Mouse (Mus musculus): ENCODE data around the gene Itih5.

Gene Itih5

DNA sequence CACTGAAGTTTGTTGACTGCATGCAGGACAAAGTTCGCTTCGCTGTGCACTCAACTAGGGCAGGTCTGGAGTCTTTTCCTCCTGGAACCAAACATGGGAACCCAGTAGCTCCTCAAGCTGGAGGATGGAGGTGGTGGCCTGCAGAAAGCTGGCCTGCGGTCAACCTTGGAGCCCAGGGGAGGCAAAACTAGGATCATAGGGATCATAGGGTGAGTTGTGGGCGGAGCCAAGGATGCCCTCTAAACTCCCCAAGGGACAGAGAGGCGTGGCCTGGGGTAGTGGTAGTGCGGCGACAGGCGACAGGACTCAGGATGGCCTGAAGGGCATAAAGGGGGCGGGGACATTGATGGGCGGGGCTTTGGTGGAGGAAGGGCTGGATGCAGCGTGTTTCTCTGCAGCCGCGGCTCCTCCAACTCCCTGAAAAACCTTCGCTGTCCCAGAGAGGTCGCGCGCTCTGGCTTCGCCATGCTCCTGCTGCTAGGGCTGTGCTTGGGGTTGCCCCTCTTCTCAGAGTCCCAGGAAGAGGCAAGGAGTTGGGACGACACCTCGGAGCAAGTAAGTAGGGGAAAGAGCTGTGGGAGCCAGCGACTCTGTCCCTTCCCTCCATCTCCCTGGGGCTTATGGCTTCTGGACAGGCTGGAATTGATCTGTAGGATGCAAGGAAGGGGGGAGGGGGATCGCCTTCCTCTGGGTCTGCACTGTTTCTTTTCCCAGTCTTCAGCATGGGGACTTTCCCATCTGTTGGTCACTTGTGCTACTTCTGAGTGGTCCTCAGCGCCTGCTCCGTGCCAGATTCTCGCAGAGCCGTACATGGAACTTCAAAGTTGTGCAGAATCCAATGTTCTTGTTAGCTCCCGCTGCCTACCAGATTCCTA, at the start of gene Itih5:
Gene Itih5, plus strand, starts transcription at position 371 of the 875 bp plus-strand sequence.
- peak; percentile 70 for DNase-seq (ENCODE audit: low read depth, low spot score)

DNA sequence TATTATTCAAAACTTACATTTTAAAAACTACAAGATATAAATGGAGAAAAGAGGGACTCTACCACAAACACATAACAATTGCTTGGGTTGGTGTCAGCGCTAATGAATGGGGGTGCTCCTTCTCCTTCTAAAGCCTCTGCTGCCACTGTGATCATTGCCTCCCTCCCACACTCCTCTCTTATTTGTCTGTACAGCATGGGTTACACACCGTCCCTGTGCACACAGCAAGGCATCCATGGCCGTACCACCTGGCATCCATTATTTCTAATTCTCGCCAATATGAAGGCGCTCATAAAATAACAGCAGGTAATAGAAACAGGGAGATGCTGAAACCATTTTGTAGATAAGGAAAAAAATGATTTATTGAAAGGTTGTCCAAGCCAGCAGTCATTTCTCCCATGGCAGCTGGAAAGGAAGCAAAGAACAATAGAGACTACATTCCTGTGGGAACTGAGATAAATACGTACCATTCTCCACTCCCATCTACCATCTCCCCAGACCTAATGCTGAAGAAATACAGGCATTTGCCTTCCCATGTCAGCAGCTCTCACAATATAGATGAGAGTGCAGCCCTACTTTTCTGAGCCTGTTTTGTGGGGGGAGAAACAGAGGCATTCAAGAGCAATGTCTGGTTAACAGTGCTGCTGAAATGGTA, 44.7 kb upstream of the Itih5 start:
- DNase-seq (ENCODE audit: low read depth, low spot score) = no peak

DNA sequence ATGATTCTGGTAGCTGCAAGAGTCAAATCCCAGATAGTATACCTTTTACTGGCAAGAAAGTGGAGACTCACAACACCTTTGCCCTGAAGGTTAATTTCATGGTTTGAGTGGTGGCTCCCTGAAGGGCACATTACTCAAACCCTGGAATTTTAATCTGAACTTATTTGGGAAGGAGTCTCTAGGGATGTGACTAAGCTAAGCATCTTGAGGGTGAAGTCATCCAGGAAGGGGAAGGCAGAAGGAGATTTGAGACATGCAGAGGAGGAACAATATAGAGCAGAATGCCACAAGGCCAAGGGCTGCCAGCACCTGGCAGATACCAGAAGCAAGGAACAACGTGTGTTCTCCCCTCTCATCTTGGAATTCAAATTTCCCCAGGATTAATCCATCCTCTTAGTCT, 34.6 kb upstream of the Itih5 start:
- DNase-seq (ENCODE audit: low read depth, low spot score) = no peak

DNA sequence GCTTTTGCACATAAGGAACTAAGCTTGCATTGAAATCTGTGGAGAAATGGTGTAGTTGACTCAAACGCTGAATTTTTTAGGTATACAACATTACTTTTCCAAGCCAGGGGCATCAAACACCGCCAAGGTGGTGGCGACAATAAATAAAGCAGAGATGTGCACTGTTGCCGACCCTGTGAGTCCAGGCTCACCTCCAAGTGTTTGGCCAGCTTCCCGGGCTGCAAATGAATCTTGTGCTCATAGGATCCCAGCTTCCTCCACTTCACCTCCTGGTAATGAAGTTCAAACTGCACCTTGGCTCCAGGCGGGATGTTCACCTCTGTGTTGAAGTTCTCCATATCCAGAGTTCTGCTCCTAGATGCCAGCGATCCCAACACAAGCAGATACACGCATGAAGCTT, 34.1 kb upstream of the Itih5 start:
- DNase-seq (ENCODE audit: low read depth, low spot score) = no peak

DNA sequence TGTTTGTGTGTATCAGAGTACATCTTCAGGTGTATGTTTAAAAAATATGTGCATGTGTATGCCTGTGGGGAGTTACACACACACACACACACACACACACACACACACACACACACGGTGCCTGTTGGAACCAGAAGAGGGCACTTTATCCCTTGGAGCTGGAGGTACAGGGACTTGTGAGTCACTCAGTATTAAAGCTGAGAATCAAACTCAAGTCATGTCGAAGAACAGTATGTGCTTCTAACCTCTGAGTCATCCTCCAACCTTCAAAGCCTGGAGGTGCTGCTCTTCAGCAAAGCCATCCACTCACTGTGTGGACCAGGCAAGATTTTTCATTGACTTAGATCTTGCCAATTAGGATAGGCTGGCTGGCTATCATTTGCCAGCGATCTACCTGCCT, 31.5 kb upstream of the Itih5 start:
- DNase-seq (ENCODE audit: low read depth, low spot score) = no peak

DNA sequence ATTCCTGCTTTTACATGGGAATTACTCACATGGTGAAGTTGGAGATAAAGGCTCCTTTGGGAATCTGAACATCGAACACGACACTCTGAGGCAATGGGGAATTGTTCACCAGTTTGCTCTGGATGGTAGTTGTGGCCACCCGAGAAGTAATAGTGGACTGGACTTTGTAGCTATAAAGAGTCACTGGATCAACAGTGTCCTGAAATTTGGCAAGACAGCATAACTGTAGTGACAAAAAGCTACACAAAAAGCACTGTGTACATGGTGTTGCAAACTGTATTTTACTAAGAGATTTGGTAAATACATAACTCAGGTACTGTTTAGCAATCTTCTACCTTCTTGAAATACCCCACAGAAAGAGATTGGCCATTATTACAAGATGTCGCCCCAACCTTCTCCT, 27.2 kb upstream of the Itih5 start:
- DNase-seq (ENCODE audit: low read depth, low spot score) = no peak

DNA sequence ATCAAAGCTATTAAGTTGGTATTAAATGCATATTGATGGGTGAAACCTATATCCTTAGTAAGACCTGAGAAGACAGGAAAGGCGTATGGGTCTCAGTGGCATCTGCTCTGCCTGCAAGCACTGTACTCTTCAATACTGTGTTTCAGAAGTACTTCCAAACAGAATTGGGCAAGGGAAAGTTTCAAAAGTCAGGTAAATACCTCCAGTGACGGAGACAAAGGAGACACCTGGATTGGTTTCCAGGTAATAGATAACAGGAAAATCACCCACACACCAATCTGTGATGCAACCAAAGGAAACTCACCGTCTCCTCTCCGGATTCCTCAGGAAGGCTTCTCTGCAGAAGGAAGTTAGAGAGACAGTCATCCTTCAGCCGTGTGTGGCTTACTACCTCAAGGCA, 25.9 kb upstream of the Itih5 start:
- DNase-seq (ENCODE audit: low read depth, low spot score) = no peak

DNA sequence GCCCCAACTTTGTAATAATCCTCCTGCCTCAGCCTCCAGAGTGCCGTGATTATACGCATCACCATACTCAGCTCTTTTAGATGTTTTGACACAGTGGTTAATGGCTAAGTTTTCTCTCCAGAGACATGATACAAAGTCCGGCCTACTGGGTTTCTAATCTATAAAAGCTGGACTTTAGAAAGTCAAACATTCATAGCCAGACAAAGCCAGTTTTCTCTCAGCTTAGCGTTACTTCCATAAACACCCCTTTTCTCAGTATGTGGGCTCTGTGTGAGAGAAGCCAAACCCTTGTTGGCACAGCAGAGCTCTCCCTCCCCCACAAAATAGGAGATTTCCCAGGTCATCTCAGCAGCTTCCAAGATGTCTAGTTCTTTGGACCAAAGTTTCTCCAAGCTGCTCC, 24.8 kb upstream of the Itih5 start:
- no peak for DNase-seq (ENCODE audit: low read depth, low spot score)

DNA sequence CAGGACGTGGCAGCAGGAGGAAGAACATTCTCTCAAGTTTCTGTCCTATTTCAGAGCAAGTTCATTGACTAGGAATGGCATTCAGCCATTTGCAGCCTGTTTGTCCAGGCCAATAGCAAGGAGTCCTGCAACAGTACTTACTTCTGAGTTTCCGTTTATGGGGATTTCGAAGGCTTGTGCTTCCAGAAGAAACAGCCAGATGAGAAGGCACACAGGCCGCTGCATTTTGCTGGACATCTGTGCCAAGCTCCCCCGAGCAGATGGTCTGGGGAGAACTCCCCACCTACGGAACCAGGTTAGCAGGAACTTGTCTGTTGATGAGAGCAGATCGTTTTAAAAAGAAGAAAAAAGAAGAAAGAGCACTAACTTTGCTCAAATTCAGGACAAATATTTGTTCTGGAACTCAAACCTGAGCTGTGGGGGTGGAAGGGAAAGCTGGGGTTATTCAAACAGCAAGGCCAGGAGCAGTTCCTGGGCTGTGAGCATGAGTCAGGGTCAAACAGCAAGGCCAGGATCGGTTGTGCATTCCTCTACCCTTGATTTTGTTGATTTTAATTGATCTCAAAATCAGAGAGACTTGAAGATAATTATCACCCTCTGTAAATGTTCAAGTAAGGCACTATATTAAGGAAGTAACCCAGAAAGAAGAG, 22.9 kb upstream of the Itih5 start:
- no peak for DNase-seq (ENCODE audit: low read depth, low spot score)

DNA sequence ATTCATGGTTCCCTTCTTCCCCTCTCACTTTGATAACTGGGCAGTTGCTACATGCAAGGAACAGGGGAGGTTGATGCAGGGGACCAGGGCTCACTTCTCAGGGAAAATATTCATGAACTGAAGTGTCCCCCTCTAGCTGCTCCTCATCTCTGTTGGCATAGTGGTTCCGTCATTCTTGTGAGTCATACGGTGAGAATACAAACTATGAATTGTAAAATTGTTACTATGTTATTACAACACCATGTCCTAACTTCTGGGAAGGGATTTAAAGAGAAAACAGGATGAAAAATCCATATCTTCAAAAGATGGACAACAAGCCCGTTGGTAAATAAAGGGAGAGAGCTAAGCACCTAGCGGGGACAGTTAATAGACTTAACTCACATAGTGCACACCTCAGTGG, 22.1 kb upstream of the Itih5 start, which contains the start of gene Itih2:
Gene Itih2, minus strand, starts transcription at position 101 of the 400 bp plus-strand sequence.
- no peak for DNase-seq (ENCODE audit: low read depth, low spot score)

DNA sequence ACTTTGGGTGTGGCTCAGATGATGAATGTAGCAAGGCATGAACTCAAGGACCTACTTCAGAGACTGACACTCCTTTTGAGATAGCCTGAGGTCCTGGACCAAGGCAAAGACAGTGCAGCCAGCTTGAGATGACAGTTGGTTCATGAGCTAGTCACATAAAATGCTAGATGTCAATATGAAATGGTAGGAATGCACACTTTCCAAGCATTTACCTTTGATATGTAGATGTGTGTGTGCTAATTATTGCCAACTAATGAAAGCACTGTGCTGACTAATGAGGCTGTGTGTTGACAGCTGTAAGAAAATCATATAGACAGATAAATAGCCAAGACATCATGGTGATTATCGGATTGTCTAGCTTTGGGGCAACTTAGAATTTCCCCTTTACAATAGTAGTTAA, 21.2 kb upstream of the Itih5 start:
- DNase-seq (ENCODE audit: low read depth, low spot score) = no peak

DNA sequence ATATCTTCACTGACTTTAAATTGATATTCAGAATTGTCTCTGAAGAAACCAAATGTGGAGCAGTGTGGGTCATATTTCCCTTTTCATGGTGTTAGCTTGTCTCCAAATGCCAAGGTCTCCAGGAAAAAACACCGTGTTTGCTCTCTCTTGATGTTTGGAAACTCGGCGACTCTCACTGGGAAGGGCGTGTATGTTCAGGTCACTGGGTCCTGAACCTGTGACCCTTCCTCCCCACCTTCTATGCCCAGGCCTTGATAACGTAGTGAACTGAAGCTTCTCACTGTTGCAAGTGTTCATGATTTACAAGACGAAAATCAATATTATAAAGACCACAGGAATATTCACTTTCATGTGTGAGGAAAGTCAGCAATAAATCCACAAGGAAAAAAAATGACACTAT, 19.4 kb upstream of the Itih5 start:
- no peak for DNase-seq (ENCODE audit: low read depth, low spot score)

DNA sequence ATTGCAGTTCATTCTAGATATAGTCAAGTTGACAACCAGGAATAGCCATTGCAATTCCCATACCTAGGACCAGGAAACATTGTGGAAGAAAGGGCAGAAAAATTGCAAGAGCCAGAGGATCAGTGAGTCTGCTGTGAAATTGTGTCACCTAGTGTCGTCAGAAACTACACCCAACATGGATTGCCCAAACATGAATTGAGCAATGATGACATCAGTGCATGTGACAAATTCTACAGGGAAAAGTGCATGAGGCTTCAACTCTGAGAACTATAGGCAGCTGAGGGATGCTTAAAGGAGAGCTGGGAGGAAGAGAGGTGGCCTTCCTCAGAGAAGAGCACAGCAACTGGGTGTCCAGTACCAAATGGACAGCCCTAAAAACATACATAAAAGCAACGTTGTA, 16.1 kb upstream of the Itih5 start:
- DNase-seq (ENCODE audit: low read depth, low spot score) = no peak

DNA sequence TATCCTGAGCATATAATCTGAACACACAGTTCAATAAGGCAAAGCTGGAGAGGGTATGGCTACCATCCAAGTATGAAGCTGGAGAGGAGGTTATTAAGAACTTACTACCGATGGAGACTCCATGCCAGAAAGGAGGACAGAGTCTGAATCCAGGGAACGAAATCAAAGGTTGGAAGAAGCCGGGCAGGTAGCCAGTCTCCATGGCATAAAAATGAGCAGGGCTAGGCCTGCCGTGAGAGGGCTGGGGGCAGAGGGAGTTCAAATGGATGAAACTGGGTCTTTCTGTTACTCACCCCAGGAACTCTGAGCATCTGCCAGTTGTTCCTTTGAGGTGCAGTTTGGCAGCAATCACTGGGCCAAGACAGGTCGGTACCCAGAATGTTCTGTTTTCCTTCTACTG, 12.9 kb upstream of the Itih5 start:
- no peak for DNase-seq (ENCODE audit: low read depth, low spot score)

DNA sequence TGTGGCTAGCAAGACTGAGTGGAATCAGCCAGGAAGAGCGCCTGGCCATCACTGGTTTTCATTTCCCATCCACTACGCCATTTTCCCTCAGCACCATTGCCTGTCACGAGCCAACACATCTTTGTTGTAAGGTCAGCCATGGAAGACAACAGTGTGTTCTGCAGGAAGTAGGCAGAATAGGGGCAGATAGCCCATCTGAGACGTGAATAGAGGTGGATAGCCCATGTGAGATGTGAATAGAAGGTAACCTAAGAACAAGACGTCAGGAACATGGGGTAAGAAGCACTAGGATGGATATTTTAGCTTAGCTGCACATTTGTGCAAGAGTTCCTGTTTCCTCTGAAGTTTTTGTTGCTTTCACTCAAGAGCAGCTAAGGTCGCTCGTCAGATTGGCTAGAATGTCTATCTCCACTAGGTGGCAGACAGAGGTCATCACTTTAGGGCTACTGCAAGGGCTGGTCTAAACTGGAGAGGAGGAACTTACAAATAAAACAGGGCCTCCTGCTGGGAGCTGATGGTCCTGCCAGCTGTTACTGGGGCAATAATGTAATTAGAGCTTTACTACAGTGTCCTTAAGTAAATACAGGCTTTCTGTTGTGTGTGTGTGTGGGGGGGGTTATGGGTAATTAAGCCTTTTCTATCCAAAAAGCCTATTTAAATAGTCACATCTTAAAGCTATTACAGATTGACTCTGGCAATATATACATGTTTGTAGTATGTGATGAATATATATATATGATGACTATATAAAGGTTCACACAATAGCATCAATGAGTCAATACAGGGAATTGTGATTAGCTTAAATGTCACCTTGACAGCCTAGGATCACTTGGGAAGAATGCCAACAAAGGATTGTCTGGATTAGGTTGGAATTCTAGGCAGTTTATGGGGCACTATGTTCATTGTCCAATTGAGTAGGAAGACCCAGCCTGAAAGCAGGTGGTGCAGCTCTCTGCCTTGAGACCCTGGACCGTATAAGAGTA, 10.6 kb upstream of the Itih5 start:
- peak; percentile 89 for DNase-seq (ENCODE audit: low read depth, low spot score)

DNA sequence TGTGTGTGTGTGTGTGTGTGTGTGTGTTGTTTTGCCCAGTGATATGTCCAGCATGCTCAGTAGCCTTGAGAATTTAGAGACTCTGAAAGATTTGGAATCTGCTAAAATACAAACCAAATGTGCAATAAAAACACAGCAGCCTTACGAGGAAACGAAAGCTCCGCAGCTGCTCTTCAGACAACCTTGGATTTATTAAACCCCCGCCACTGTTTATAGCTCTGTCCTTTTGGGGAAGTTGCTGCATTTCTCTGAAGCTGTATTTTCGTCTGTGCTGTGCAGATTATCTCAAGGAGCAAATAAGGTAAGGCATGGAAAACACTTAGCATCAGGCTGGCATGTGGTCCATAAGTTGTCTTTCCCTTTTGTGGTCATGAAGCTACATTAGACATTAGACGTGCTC, 7.9 kb upstream of the Itih5 start:
- no peak for DNase-seq (ENCODE audit: low read depth, low spot score)

DNA sequence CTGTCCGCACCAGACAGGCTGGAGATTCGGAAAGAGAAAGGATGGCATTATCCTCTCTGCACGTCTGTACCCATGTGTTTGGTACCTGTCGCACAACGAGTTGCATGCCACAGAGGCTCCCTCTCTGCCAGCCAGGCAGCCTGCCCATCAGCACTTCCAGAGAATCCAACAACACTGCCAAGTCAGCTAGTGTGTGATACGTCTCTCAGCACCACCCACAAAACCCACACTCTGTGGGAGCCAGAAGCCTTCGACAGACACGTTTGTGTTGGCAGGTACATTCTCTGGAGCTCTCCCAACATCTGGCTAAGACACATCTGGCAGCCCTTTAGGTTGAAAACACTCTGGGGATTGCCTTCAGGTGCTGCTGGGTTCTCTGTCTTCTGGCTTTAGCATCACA, 6.2 kb upstream of the Itih5 start:
- no peak for DNase-seq (ENCODE audit: low read depth, low spot score)

DNA sequence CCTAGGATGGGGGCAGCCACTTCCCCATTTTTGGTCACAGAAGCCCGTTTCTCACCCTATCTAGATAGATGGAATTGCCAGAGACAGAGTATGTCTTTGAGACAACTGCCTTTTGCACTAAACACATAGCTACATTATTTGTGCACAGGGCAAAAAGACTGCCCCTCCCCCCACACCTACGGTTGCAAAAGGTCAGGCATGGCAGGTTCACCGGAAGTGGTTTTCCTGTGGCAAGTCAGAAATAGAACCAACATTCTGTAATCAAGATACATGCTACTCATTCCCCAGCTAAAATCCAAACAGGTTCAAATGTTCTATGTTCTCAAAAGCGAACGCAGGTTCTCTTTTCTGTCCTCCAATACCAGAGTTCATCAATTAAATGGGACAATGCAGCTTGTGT, 781 bp upstream of the Itih5 start:
- no peak for DNase-seq (ENCODE audit: low read depth, low spot score)

DNA sequence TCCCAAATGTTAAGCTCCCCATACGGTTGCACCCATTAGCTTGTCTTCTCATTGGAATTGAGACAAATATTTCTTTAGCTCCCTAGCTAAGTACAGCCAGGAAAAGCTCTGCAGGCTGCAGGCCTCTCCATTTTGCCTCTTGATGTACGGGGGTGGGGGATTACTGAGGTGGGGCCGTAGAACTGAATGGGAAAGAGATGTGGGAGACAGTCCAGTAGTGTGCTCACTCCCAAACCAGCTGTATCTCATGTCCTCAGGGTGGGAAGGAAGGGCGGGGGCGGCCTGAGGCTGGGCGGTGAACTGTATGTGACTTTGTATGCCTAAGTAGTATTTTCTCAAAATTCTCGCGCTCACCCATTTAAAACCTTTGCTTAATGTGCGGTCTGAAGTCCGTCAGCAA, 3.8 kb downstream of the Itih5 start:
- no peak for DNase-seq (ENCODE audit: low read depth, low spot score)

DNA sequence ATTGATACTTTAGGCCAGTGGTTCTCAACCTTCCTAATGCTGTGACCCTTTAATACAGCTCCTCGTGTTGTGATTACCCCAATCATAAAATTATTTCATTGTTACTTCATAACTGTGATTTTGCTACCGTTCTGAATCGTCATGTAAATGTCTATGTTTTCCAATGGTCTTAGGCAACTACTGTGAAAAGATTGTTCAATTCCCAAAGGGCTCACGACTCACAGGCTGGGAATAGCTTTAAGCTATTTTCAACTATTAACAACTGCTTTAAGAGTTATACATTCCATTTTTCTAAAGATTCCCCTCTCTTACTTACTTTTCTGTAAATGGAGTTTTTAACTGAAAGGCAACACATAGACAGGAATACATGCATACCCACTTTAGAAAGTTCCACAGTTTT, 8.6 kb downstream of the Itih5 start:
- DNase-seq (ENCODE audit: low read depth, low spot score) = no peak

DNA sequence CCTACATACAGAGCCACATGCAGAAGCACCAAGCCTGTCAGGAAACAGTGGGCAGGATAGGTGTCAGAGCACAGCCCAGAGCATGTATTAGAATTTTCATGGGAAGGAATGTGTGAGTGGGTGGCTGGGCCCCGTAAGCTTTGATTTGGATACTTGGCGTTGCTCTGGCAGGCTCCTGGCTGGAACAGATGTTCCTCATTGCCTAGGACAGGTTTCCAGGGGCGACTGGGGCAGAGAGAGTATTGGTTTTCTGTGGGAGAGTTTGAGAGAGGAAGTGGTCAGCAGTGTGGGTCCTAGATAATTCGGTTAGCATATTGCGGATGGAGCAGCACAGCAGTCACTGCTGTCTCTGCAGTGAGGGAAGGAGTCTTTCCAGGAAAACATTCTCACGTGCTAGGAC, 13.3 kb downstream of the Itih5 start:
- no peak for DNase-seq (ENCODE audit: low read depth, low spot score)

DNA sequence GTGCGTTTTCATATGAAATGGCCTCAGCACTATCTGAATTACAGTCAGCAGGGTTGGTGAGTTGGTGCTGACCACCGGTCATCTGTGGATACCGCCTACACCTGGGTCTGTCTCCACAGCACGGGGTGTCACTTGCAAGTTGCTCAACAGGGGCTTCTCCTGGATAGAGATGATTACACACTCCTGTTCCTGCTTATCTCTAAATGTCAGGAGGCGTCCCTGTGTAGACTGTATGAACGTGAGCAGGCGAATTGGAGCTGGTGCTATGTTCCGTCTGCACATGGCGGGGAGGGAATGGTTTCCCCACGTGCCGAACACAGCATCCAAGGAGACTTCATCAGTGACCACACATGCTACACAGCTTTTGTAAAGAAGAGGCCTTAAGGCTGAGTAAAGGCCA, 13.9 kb downstream of the Itih5 start:
- DNase-seq (ENCODE audit: low read depth, low spot score) = no peak
